Comparison of ENCODE assay signal across 8 mouse cellular contexts in genomic region chr14:40966392-40966861, GRCm38 (mm10). TPM values are rescaled to one million over a fixed set of nuclear protein-coding genes. Genes with fewer than 3 reads are reported as not detected.
DNase-seq lines count a peak whose midpoint lies in the region; ATAC-seq and TF ChIP-seq lines count a peak whose summit lies in the region.

Gene Tspan14, minus strand, starts transcription at chr14:40966807.

- no peaks in the 10 kb centered on the region for H3K36me3 ChIP-seq in heart, embryonic 10.5 days
- H3K36me3 ChIP-seq in ES-Bruce4 (ENCODE audit: control insufficient read depth, insufficient read depth, low read length, poor library complexity, severe bottlenecking) = no peaks in the 10 kb centered on the region
- H3K36me3 ChIP-seq in forebrain, embryonic 12.5 days (replicated peaks) = no peaks in the 10 kb centered on the region
- no peaks in the 10 kb centered on the region for H3K36me3 ChIP-seq in hindbrain, embryonic 11.5 days (ENCODE audit: control insufficient read depth, insufficient read depth, low read length)
- H3K36me3 ChIP-seq in liver, embryonic 12.5 days = no peaks in the 10 kb centered on the region
- H3K36me3 ChIP-seq in stomach, embryonic 16.5 days (ENCODE audit: control insufficient read depth, insufficient read depth, low read length) = no peaks in the 10 kb centered on the region

- no peaks in the 10 kb centered on the region for H3K9me3 ChIP-seq in heart, embryonic 10.5 days
- H3K9me3 ChIP-seq in ES-Bruce4 (replicated peaks; ENCODE audit: control insufficient read depth, insufficient read depth, low read length, poor library complexity, severe bottlenecking) = no peaks in the 10 kb centered on the region
- no peaks in the 10 kb centered on the region for H3K9me3 ChIP-seq in forebrain, embryonic 12.5 days
- no peaks in the 10 kb centered on the region for H3K9me3 ChIP-seq in hindbrain, embryonic 11.5 days (ENCODE audit: control insufficient read depth, low read length)
- no peaks in the 10 kb centered on the region for H3K9me3 ChIP-seq in liver, embryonic 12.5 days (replicated peaks)
- no peaks in the 10 kb centered on the region for H3K9me3 ChIP-seq in stomach, embryonic 16.5 days (replicated peaks; ENCODE audit: control insufficient read depth, low read length)

- H3K27ac ChIP-seq in heart, embryonic 10.5 days = peak within 1 kb of the TSS; percentile 96
- H3K27ac ChIP-seq in ES-Bruce4 (ENCODE audit: insufficient read depth, low read length) = peak within 1 kb of the TSS; percentile 85
- peak within 1 kb of the TSS; percentile 84 for H3K27ac ChIP-seq in forebrain, embryonic 12.5 days
- H3K27ac ChIP-seq in hindbrain, embryonic 11.5 days (ENCODE audit: low read depth, low read length) = peak within 1 kb of the TSS; percentile 89
- peak within 1 kb of the TSS; percentile 95 for H3K27ac ChIP-seq in liver, embryonic 12.5 days
- peak within 1 kb of the TSS; percentile 97 for H3K27ac ChIP-seq in stomach, embryonic 16.5 days (ENCODE audit: low read length)

- WGBS in heart, embryonic 10.5 days = under 1% methylated on average over 54 of the region's 54 CpGs
- WGBS in forebrain, embryonic 12.5 days = 0% methylated on average over 54 of the region's 54 CpGs
- under 1% methylated on average over 45 of the region's 54 CpGs for WGBS in hindbrain, embryonic 11.5 days
- WGBS in liver, embryonic 12.5 days (ENCODE audit: insufficient replicate concordance) = under 1% methylated on average over 47 of the region's 54 CpGs
- 0% methylated on average over 51 of the region's 54 CpGs for WGBS in stomach, embryonic 16.5 days

- TF ChIP-seq EP300 in ES-Bruce4 (IDR thresholded peaks at IDR 0.05; ENCODE audit: insufficient read depth, low read depth, low read length) = no peak

- H3K9ac ChIP-seq in ES-Bruce4 (ENCODE audit: low read depth, poor library complexity, severe bottlenecking) = peak within 1 kb of the TSS; percentile 83
- peak within 1 kb of the TSS; percentile 93 for H3K9ac ChIP-seq in forebrain, embryonic 12.5 days
- H3K9ac ChIP-seq in hindbrain, embryonic 11.5 days (ENCODE audit: low read depth, low read length) = peak within 1 kb of the TSS; percentile 91
- peak within 1 kb of the TSS; percentile 96 for H3K9ac ChIP-seq in liver, embryonic 12.5 days
- H3K9ac ChIP-seq in stomach, embryonic 16.5 days (ENCODE audit: low read length) = peak within 1 kb of the TSS; percentile 97

- H3K4me1 ChIP-seq in heart, embryonic 10.5 days = peaks cover 50% of the 10 kb centered on the region
- peaks cover 11% of the 10 kb centered on the region for H3K4me1 ChIP-seq in ES-Bruce4 (ENCODE audit: control insufficient read depth, insufficient read depth, low read length)
- peaks cover 44% of the 10 kb centered on the region for H3K4me1 ChIP-seq in forebrain, embryonic 12.5 days
- H3K4me1 ChIP-seq in hindbrain, embryonic 11.5 days (replicated peaks; ENCODE audit: control insufficient read depth, insufficient read depth, low read length) = peaks cover 7% of the 10 kb centered on the region
- H3K4me1 ChIP-seq in liver, embryonic 12.5 days = peaks cover 65% of the 10 kb centered on the region
- peaks cover 37% of the 10 kb centered on the region for H3K4me1 ChIP-seq in stomach, embryonic 16.5 days (ENCODE audit: control insufficient read depth, insufficient read depth, low read length)

- H3K4me2 ChIP-seq in forebrain, embryonic 12.5 days = peak within 1 kb of the TSS; percentile 85
- peak within 1 kb of the TSS; percentile 55 for H3K4me2 ChIP-seq in hindbrain, embryonic 11.5 days (replicated peaks; ENCODE audit: low read depth, low read length)
- peak within 1 kb of the TSS; percentile 95 for H3K4me2 ChIP-seq in liver, embryonic 12.5 days
- peak within 1 kb of the TSS; percentile 82 for H3K4me2 ChIP-seq in stomach, embryonic 16.5 days (ENCODE audit: low read depth, low read length)

- ATAC-seq in forebrain, embryonic 12.5 days (ENCODE audit: low FRiP score) = no peak
- no peak for ATAC-seq in hindbrain, embryonic 11.5 days (ENCODE audit: low FRiP score)
- ATAC-seq in liver, embryonic 12.5 days = peak; percentile 47
- peak; percentile 46 for ATAC-seq in stomach, embryonic 16.5 days (ENCODE audit: insufficient read depth, low FRiP score)

- H3K4me3 ChIP-seq in heart, embryonic 10.5 days = peak within 1 kb of the TSS; percentile 94
- peak within 1 kb of the TSS; percentile 98 for H3K4me3 ChIP-seq in ES-Bruce4 (ENCODE audit: low read depth, low read length)
- peak within 1 kb of the TSS; percentile 89 for H3K4me3 ChIP-seq in forebrain, embryonic 12.5 days (replicated peaks)
- H3K4me3 ChIP-seq in hindbrain, embryonic 11.5 days (ENCODE audit: low read depth, low read length) = peak within 1 kb of the TSS; percentile 89
- H3K4me3 ChIP-seq in liver, embryonic 12.5 days = peak within 1 kb of the TSS; percentile 88
- H3K4me3 ChIP-seq in stomach, embryonic 16.5 days (replicated peaks; ENCODE audit: low read length) = peak within 1 kb of the TSS; percentile 90

- no peaks in the 10 kb centered on the region for H3K27me3 ChIP-seq in heart, embryonic 10.5 days (ENCODE audit: insufficient read depth, poor library complexity, severe bottlenecking)
- no peaks in the 10 kb centered on the region for H3K27me3 ChIP-seq in ES-Bruce4 (ENCODE audit: control insufficient read depth, insufficient read depth, low read length, poor library complexity, severe bottlenecking)
- H3K27me3 ChIP-seq in forebrain, embryonic 12.5 days = no peaks in the 10 kb centered on the region
- no peaks in the 10 kb centered on the region for H3K27me3 ChIP-seq in hindbrain, embryonic 11.5 days (ENCODE audit: control insufficient read depth, insufficient read depth, low read length)
- H3K27me3 ChIP-seq in liver, embryonic 12.5 days (replicated peaks) = no peaks in the 10 kb centered on the region
- H3K27me3 ChIP-seq in stomach, embryonic 16.5 days (ENCODE audit: control insufficient read depth, insufficient read depth, low read length) = no peaks in the 10 kb centered on the region

- TF ChIP-seq POLR2A in ES-Bruce4 (IDR thresholded peaks at IDR 0.05; ENCODE audit: insufficient read depth, low read length) = no peak

- no peak for TF ChIP-seq CTCF in ES-Bruce4 (IDR thresholded peaks at IDR 0.05; ENCODE audit: low read depth, low read length)

- DNase-seq in heart, embryonic 10.5 days (ENCODE audit: low spot score) = no peak
- DNase-seq in heart, adult 8-10 months (ENCODE audit: low spot score) = no peak
- no peak for DNase-seq in hindbrain, embryonic 11.5 days (ENCODE audit: low spot score)
- DNase-seq in natural killer cell, adult 2 months (ENCODE audit: low spot score in 2 of 2) = no peak

RNA-seq across cellular contexts. Expression of gene Tspan14, which starts in this region (rescaled TPM):
- polyA plus RNA-seq in heart, embryonic 10.5 days (2016; fragmentation: Nextera tagmentation; extraction: Ambion mirVana) = 42.3 and 58.6 TPM in 2 replicates
- 10 to 100 TPM in 2 of 4 experiments, 1 to 10 TPM in 2; 9.8 to 18.6 (median 10.8) TPM for total RNA-seq in heart, adult 8-10 months (2022)
- 58.8 and 60.0 TPM in 2 replicates for polyA plus RNA-seq in ES-Bruce4 (2011; ENCODE audit: insufficient read depth, insufficient read length, low read depth, missing spikeins)
- 82.6 and 90.6 TPM in 2 replicates for polyA plus RNA-seq in forebrain, embryonic 12.5 days (2016; fragmentation: Nextera tagmentation; extraction: Ambion mirVana)
- 96.5 and 105 TPM in 2 replicates for polyA plus RNA-seq in hindbrain, embryonic 11.5 days (2014; fragmentation: Nextera tagmentation; extraction: Ambion mirVana)
- polyA plus RNA-seq in liver, embryonic 12.5 days (2016; fragmentation: Nextera tagmentation; extraction: Ambion mirVana) = 44.5 and 44.6 TPM in 2 replicates
- polyA plus RNA-seq in stomach, embryonic 16.5 days (2015; fragmentation: Nextera tagmentation; extraction: Ambion mirVana) = 77.3 and 88.1 TPM in 2 replicates

Comparison
In these comparisons a context has a peak if more than half of its experiments do, and no peak if none do; other contexts are left out.
1. ATAC-seq: peak in liver, embryonic 12.5 days (single experiment) and stomach, embryonic 16.5 days (single experiment); none in forebrain, embryonic 12.5 days (single experiment) and hindbrain, embryonic 11.5 days (single experiment).
2. Peak in every context shown above with its lines, with median percentiles within 50 percentile points of each other: H3K27ac ChIP-seq, H3K4me3 ChIP-seq, H3K9ac ChIP-seq and H3K4me2 ChIP-seq.